21 mouse cellular contexts compared by ENCODE assay signal in genomic region chr19:58794284-58794683, GRCm38 (mm10). TPM values are rescaled to one million over a fixed set of nuclear protein-coding genes. Genes with fewer than 3 reads are reported as not detected.
DNase-seq lines count a peak whose midpoint lies in the region; ATAC-seq and TF ChIP-seq lines count a peak whose summit lies in the region.
"Had no signal": no experiment of that assay in that cellular context is flagged by ENCODE, and none has a peak within 500 bp of the region (broad histone marks: within the 10 kb centered on the region; RNA-seq: fewer than 3 reads in every experiment).

Gene 1700019N19Rik (minus strand): TSS chr19:58794461.

- ATAC-seq in liver, embryonic 12.5 days, result no peak
- 0 out of 2 replicates have a peak, but pooled peaks have one; percentile 15 for ATAC-seq in embryonic facial prominence, embryonic 12.5 days (ENCODE audit: insufficient number of reproducible peaks, insufficient read depth, low FRiP score, low TSS enrichment)
- ATAC-seq: forebrain, embryonic 16.5 days had no signal

- no peaks in the 10 kb centered on the region for H3K27me3 ChIP-seq in liver, embryonic 12.5 days (replicated peaks)
- H3K27me3 ChIP-seq in E14TG2a.4 (ENCODE audit: insufficient read depth, low read length), result peaks cover 21% of the 10 kb centered on the region
- H3K27me3 ChIP-seq in embryonic facial prominence, embryonic 12.5 days, result no peaks in the 10 kb centered on the region
- no peaks in the 10 kb centered on the region for H3K27me3 ChIP-seq in thymus, adult 2 months (ENCODE audit: control insufficient read depth, insufficient read depth, low read length)
- no peaks in the 10 kb centered on the region for H3K27me3 ChIP-seq in cerebellum, adult 2 months (ENCODE audit: control insufficient read depth, insufficient read depth, low read length)
- H3K27me3 ChIP-seq: heart, embryonic 12.5 days; lung, embryonic 15.5 days had no signal

- no peak within 1 kb of the TSS for H3K4me3 ChIP-seq in liver, embryonic 12.5 days
- peak within 1 kb of the TSS; percentile 35 for H3K4me3 ChIP-seq in E14TG2a.4 (replicated peaks; ENCODE audit: low read length)
- H3K4me3 ChIP-seq in embryonic facial prominence, embryonic 12.5 days, result no peak within 1 kb of the TSS
- no peak within 1 kb of the TSS for H3K4me3 ChIP-seq in thymus, adult 2 months (ENCODE audit: control insufficient read depth, insufficient read depth, low read length)
- no peak within 1 kb of the TSS for H3K4me3 ChIP-seq in cerebellum, adult 2 months (replicated peaks; ENCODE audit: insufficient read depth, low read depth, low read length)
- H3K4me3 ChIP-seq: heart, embryonic 12.5 days; lung, embryonic 15.5 days; myocyte had no signal

- no peak for TF ChIP-seq CTCF in E14TG2a.4 (conservative IDR thresholded peaks at IDR 0.05; ENCODE audit: low read length)
- TF ChIP-seq CTCF in thymus, adult 2 months (IDR thresholded peaks at IDR 0.05; ENCODE audit: borderline replicate concordance, control insufficient read depth, extremely low read depth, insufficient read depth, low read length, poor library complexity), result no peak
- TF ChIP-seq CTCF in cerebellum, adult 2 months (IDR thresholded peaks at IDR 0.05; ENCODE audit: borderline replicate concordance, insufficient read depth, low read depth, low read length), result no peak

- TF ChIP-seq POLR2A in thymus, adult 2 months (IDR thresholded peaks at IDR 0.05; ENCODE audit: control insufficient read depth, extremely low read depth, insufficient read depth, low read length, poor library complexity), result no peak
- no peak for TF ChIP-seq POLR2A in cerebellum, adult 2 months (IDR thresholded peaks at IDR 0.05; ENCODE audit: borderline replicate concordance, insufficient read depth, low read length)

- WGBS in liver, embryonic 12.5 days (ENCODE audit: insufficient replicate concordance), result 42% methylated on average over 10 of the region's 10 CpGs
- 41% methylated on average over 10 of the region's 10 CpGs for WGBS in embryonic facial prominence, embryonic 12.5 days
- 77% methylated on average over 10 of the region's 10 CpGs for WGBS in thymus, adult 2 months
- WGBS in cerebellum, adult 2 months, result 59% methylated on average over 10 of the region's 10 CpGs

- H3K27ac ChIP-seq in liver, embryonic 12.5 days, result no peak within 1 kb of the TSS
- no peak within 1 kb of the TSS for H3K27ac ChIP-seq in embryonic facial prominence, embryonic 12.5 days
- H3K27ac ChIP-seq in thymus, adult 2 months (ENCODE audit: control insufficient read depth, insufficient read depth, low read length), result no peak within 1 kb of the TSS
- no peak within 1 kb of the TSS for H3K27ac ChIP-seq in cerebellum, adult 2 months (ENCODE audit: insufficient read depth, low read length)
- H3K27ac ChIP-seq: lung, embryonic 15.5 days had no signal

- H3K9ac ChIP-seq in liver, embryonic 12.5 days, result no peak within 1 kb of the TSS
- H3K9ac ChIP-seq in embryonic facial prominence, embryonic 12.5 days, result no peak within 1 kb of the TSS
- H3K9ac ChIP-seq: heart, embryonic 12.5 days; lung, embryonic 15.5 days had no signal

- DNase-seq in embryo, embryonic 9.5 days (ENCODE audit: extremely low spot score), result peak; percentile 13
- no peak for DNase-seq in embryo, embryonic 10 days (ENCODE audit: low spot score)
- peak; percentile 12 for DNase-seq in liver
- no peak for DNase-seq in thymus, adult 2 months
- DNase-seq in cerebellum, adult 2 months, result no peak
- DNase-seq: adrenal gland, adult 2 months; cerebellum, adult 11 months; cerebellum, postnatal 36 days; gastrocnemius, postnatal 10 days; layer of hippocampus, adult 9-11 months; thymus, postnatal 14 days had no signal

- no peaks in the 10 kb centered on the region for H3K36me3 ChIP-seq in liver, embryonic 12.5 days
- no peaks in the 10 kb centered on the region for H3K36me3 ChIP-seq in E14TG2a.4 (ENCODE audit: insufficient read depth, low read length)
- H3K36me3 ChIP-seq in embryonic facial prominence, embryonic 12.5 days, result no peaks in the 10 kb centered on the region
- H3K36me3 ChIP-seq in thymus, adult 2 months (ENCODE audit: control insufficient read depth, insufficient read depth, low read length), result no peaks in the 10 kb centered on the region
- H3K36me3 ChIP-seq: lung, embryonic 15.5 days had no signal

- H3K4me2 ChIP-seq in liver, embryonic 12.5 days, result no peak within 1 kb of the TSS
- H3K4me2 ChIP-seq in embryonic facial prominence, embryonic 12.5 days (replicated peaks), result no peak within 1 kb of the TSS
- H3K4me2 ChIP-seq: heart, embryonic 12.5 days; liver, embryonic 11.5 days; lung, embryonic 15.5 days had no signal

- H3K4me1 ChIP-seq in liver, embryonic 12.5 days, result no peaks in the 10 kb centered on the region
- H3K4me1 ChIP-seq in E14TG2a.4 (replicated peaks; ENCODE audit: low read depth, low read length), result peaks cover 22% of the 10 kb centered on the region
- 0 out of 2 replicates have a peak, but pooled peaks cover 3% of the 10 kb centered on the region for H3K4me1 ChIP-seq in embryonic facial prominence, embryonic 12.5 days
- H3K4me1 ChIP-seq in thymus, adult 2 months (replicated peaks; ENCODE audit: control insufficient read depth, insufficient read depth, low read length), result no peaks in the 10 kb centered on the region
- H3K4me1 ChIP-seq in cerebellum, adult 2 months (ENCODE audit: control insufficient read depth, insufficient read depth, low read length), result no peaks in the 10 kb centered on the region
- H3K4me1 ChIP-seq: lung, embryonic 15.5 days had no signal

- no peaks in the 10 kb centered on the region for H3K9me3 ChIP-seq in liver, embryonic 12.5 days (replicated peaks)
- no peaks in the 10 kb centered on the region for H3K9me3 ChIP-seq in E14TG2a.4 (ENCODE audit: low read length)
- no peaks in the 10 kb centered on the region for H3K9me3 ChIP-seq in embryonic facial prominence, embryonic 12.5 days
- H3K9me3 ChIP-seq: heart, embryonic 12.5 days; lung, embryonic 15.5 days had no signal

RNA-seq across cellular contexts. Expression of gene 1700019N19Rik, which starts in this region (rescaled TPM):
- 0.13 TPM in 1 of 2 replicates, not detected in the other for polyA plus RNA-seq in liver, embryonic 12.5 days (2016; fragmentation: Nextera tagmentation; extraction: Ambion mirVana)
- polyA plus RNA-seq in embryonic facial prominence, embryonic 12.5 days (2016; fragmentation: Nextera tagmentation; extraction: Ambion mirVana), result 0.23 TPM in 1 of 2 replicates, not detected in the other
- polyA plus RNA-seq in thymus, adult 2 months (2012; rRNA removed), result 0.35 TPM in 1 of 2 replicates, not detected in the other
- polyA plus RNA-seq in cerebellum, adult 2 months (2012; rRNA removed), result not detected in 2 replicates
- polyA plus RNA-seq: adrenal gland, adult 2 months; forebrain, embryonic 16.5 days; heart, embryonic 12.5 days; intestine, embryonic 14.5 days; kidney, embryonic 16.5 days; lung, embryonic 15.5 days; myocyte had no signal

Comparison
In these comparisons a context has a peak if more than half of its experiments do, and no peak if none do; other contexts are left out.
1. DNase-seq: peak in embryo, embryonic 9.5 days (single experiment) and liver (single experiment); none in embryo, embryonic 10 days (single experiment), thymus, adult 2 months (single experiment) and cerebellum, adult 2 months (0 of 2).
2. Peak in ATAC-seq in embryonic facial prominence, embryonic 12.5 days; RNA of the gene not detected or under 1 TPM.